Mouse (Mus musculus) heart, embryonic 11.5 days (tissue): ENCODE results near the gene Ap3b2. TPM values are rescaled to one million over a fixed set of nuclear protein-coding genes. Genes with fewer than 3 reads are reported as not detected.
"Not testable (repeated sequence)": the region's sequence is repeated elsewhere in the genome, so short reads cannot be mapped to it uniquely, and the experiment has no call there.

Source experiments
- ATAC-seq: fragments of 200-750 bp; cut with Nextera tagmentation; replicated peaks from 2 replicates; pipeline ENCODE4 v1.8.0; 2017; ENCODE audit warnings: moderate library complexity; ENCODE audit not compliant: insufficient number of reproducible peaks, low FRiP score, low TSS enrichment
- H3K27ac ChIP-seq: fragments of 300-500 bp; sonication (generic); 2 replicates; pipeline ENCODE4 v1.5.1; 2014; ENCODE audit warnings: mild to moderate bottlenecking, low read depth, low read length
- H3K27me3 ChIP-seq: fragments of 300-500 bp; sonication (generic); 2 replicates; pipeline ENCODE4 v1.6.1; 2014; ENCODE audit warnings: mild to moderate bottlenecking, low read length, mixed read lengths; ENCODE audit not compliant: control insufficient read depth, insufficient read depth
- H3K36me3 ChIP-seq: fragments of 300-500 bp; sonication (generic); 2 replicates; pipeline ENCODE4 v1.6.1; 2014; ENCODE audit warnings: mild to moderate bottlenecking, low read length, moderate library complexity, mixed read lengths; ENCODE audit not compliant: control insufficient read depth, insufficient read depth
- H3K4me1 ChIP-seq: fragments of 300-500 bp; sonication (generic); 2 replicates; pipeline ENCODE4 v1.6.1; 2014; ENCODE audit warnings: low read length; ENCODE audit not compliant: control insufficient read depth, insufficient read depth
- H3K4me2 ChIP-seq: fragments of 300-500 bp; sonication (generic); 2 replicates; pipeline ENCODE4 v1.6.1; 2014; ENCODE audit warnings: mild to moderate bottlenecking, moderate library complexity
- H3K4me3 ChIP-seq: fragments of 300-500 bp; sonication (generic); 2 replicates; pipeline ENCODE4 v1.5.1; 2014; ENCODE audit warnings: low read depth, low read length
- H3K9ac ChIP-seq: fragments of 300-500 bp; sonication (generic); 2 replicates; pipeline ENCODE4 v1.6.1; 2014; ENCODE audit warnings: mild to moderate bottlenecking, low read depth, low read length, moderate library complexity
- H3K9me3 ChIP-seq: fragments of 300-500 bp; sonication (generic); replicated peaks from 2 replicates; pipeline ENCODE4 v1.6.1; 2016; ENCODE audit warnings: low read length; ENCODE audit not compliant: control insufficient read depth
- WGBS: fragments of 180-500 bp; shearing (Covaris S2); extraction: QIAGEN DNeasy Blood & Tissue Kit; methylation state at CpG from one replicate; pipeline ENCODE4 v1.1.7; 2014; ENCODE audit not compliant: insufficient replicate concordance; 5-methylcytosine and 5-hydroxymethylcytosine counted together
- polyA plus RNA-seq: library from polyadenylated mRNA; unstranded; fragments of >200 nt; fragmentation: Nextera tagmentation; extraction: Ambion mirVana; gene quantifications from 2 replicates; pipeline ENCODE4 v1.2.1, GENCODE M21; 2014

The Ap3b2 gene
- polyA plus RNA-seq, 1 experiment from 2014 or later: 11.4 TPM

DNA sequence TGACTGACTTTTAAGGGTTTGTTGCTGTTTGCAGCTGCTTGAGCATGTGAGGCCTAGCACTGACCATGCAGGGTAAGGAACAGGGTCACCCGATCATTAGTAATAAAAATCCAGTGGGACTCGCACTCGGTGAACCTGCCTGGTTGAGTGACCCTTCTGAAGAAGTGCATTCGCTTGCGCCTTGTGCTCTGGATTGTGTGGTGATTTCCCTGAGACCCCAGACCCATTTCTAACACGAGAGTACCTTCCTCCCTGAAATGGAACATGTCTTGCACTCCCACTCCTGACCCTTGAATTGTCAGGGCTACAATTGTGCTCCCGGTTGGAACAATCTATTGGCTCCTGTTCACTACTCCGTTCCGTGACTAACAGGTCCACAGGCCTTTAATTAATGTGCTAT, 1.1 kb downstream of the Ap3b2 start:
- H3K4me3 ChIP-seq: no peak overlapping the region
- no peak overlapping the region for H3K4me2 ChIP-seq
- no peak for ATAC-seq
- H3K4me1 ChIP-seq: 0 out of 2 replicates have a peak, but pooled peaks cover 4% of the 10 kb centered on the region
- no peak overlapping the region for H3K27ac ChIP-seq
- H3K9ac ChIP-seq: no peak overlapping the region
- WGBS: 52% methylated on average over 9 of the region's 9 CpGs
- no peaks in the 10 kb centered on the region for H3K36me3 ChIP-seq
- no peaks in the 10 kb centered on the region for H3K9me3 ChIP-seq
- peaks cover 36% of the 10 kb centered on the region for H3K27me3 ChIP-seq

DNA sequence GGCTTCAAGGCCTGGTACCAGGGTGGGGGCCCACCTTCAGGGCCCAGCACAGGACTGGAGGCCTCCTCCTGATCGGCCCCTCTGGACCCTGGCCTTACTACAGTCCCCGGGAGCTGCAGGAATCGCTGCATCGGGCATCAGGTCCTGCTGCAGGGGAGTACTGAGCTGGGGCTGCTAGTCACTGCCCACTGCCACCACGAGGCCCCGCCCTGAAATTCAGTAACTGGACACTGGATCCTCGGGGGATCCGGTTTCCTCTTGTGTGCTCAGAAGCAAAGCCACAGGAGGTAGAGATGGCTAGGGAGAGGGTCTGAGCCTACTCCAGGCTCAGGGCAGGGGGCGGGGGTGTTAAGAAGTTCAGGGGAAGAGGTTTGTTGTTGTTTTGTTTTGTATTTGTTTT, 4.1 kb downstream of the Ap3b2 start:
- H3K27ac ChIP-seq: no peak overlapping the region
- H3K9ac ChIP-seq: no peak overlapping the region
- H3K4me2 ChIP-seq: 0 out of 2 replicates have a peak overlapping the region, but pooled peaks have one; percentile 27
- 8% methylated on average over 9 of the region's 9 CpGs for WGBS
- no peak overlapping the region for H3K4me3 ChIP-seq
- H3K36me3 ChIP-seq: no peaks in the 10 kb centered on the region
- H3K27me3 ChIP-seq: peaks cover 24% of the 10 kb centered on the region
- no peak; the same call in 1 of the 2 replicates for ATAC-seq
- 0 out of 2 replicates have a peak, but pooled peaks cover 4% of the 10 kb centered on the region for H3K4me1 ChIP-seq
- H3K9me3 ChIP-seq: no peaks in the 10 kb centered on the region

DNA sequence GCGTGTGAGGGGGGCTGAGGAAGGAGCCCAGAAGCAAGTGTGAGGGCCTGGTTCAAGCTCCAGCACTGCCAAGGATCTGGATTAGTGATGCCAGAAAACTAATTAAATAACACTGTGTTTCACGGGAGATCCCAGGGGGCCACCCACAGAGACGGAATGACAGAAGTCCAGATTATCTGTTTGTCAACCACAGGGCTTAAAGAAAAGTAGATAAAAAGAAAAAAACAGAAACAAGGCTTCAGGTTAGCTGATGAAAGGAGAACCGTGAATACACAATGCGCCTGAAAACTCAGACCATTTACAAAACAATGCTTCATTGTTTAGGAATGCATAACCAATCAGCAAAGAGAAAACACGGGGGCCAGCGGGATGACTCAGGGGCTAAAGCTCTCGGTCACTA, 12.9 kb downstream of the Ap3b2 start:
- Histone ChIP-seq H3K4me1 (no peaks in the 10 kb centered on the region), H3K4me3 (no peak overlapping the region), H3K27ac (no peak overlapping the region), H3K4me2 (no peak overlapping the region), H3K36me3 (no peaks in the 10 kb centered on the region), H3K9me3 (no peaks in the 10 kb centered on the region), H3K9ac (no peak overlapping the region), H3K27me3 (peaks cover 20% of the 10 kb centered on the region)
- no peak for ATAC-seq
- 9% methylated on average over 8 of the region's 8 CpGs for WGBS

DNA sequence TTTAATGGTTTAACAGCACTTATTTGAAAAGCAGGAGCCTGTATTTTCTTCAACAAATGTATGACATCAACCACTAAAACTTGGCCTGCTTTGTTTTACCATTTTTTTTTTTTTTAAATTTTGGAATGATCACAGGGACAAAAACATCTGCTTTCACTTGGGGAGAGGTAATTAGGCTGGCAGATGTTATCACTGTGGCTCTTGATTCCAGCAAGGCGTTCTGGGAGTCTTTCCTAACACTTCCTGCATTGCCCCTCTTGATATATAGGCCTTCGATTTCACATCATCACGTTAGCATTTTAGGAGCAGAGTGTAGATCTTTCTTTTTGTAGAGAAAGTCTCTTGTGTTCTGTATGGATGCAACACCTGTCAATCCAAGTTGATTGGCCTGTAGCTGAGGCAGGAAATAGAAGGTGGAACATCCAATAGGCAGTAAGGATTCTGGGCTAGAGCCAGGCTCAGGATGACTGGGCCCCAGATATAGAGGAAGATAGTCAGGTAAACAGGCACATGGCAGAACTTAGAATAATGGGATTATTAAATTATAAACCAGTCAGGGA, 14.1 kb downstream of the Ap3b2 start:
- H3K9me3 ChIP-seq: no peaks in the 10 kb centered on the region
- no peak overlapping the region for H3K4me2 ChIP-seq
- WGBS: 65% methylated on average over 3 of the region's 3 CpGs
- H3K4me3 ChIP-seq: no peak overlapping the region
- H3K27ac ChIP-seq: no peak overlapping the region
- ATAC-seq: no peak
- H3K9ac ChIP-seq: no peak overlapping the region
- peaks cover 20% of the 10 kb centered on the region for H3K27me3 ChIP-seq
- H3K36me3 ChIP-seq: no peaks in the 10 kb centered on the region
- no peaks in the 10 kb centered on the region for H3K4me1 ChIP-seq

DNA sequence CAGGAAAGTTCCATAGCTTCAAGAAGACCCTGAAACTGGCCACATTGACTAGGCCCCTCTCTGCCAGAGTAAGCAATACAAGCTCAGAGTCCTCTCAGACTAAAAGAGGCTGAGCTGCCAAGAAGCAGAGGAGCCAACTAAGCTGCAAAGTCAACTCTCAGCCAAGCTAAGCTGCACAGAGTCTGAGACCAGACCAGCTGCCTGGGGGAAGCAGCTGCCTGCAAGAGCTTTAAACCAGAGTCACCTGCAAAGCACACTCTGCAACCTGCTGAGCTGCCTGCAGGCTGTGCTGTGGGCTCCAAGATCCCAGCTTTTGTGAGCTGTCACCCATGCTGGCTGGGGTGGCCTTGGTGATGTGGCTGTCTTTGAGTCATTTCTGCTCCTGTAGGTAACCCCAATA, 15.5 kb downstream of the Ap3b2 start:
- H3K9ac ChIP-seq, ATAC-seq, H3K4me3 ChIP-seq, H3K9me3 ChIP-seq, H3K27ac ChIP-seq, H3K4me2 ChIP-seq, H3K4me1 ChIP-seq, H3K36me3 ChIP-seq: not testable (repeated sequence)
- H3K27me3 ChIP-seq: peaks cover 20% of the 10 kb centered on the region

DNA sequence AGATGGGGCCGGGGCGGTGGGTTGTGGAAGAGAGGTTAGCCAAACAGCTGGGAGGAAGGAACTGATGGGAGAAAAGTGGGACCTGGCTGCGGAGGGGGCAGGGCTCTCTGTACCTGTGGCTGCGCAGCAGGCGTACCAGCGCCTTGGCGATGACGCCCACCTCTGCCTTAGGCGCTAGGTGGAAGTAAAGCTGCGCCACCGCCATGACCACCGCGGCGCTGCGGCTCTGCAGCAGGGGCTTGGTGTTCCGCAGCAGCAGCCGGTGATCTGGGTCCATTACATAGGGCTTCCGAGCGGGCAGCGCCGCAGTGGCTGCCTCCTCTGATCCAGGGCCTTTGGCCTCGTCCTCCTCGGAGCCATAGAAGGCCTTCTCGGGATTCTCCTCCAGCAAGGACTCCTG, 16.9 kb downstream of the Ap3b2 start:
- peaks cover 20% of the 10 kb centered on the region for H3K27me3 ChIP-seq
- H3K4me2 ChIP-seq: peak overlapping the region; percentile 49
- no peaks in the 10 kb centered on the region for H3K36me3 ChIP-seq
- H3K27ac ChIP-seq: no peak overlapping the region
- no peak overlapping the region for H3K9ac ChIP-seq
- H3K4me3 ChIP-seq: 0 out of 2 replicates have a peak overlapping the region, but pooled peaks have one; percentile 14
- no peaks in the 10 kb centered on the region for H3K9me3 ChIP-seq
- WGBS: 7% methylated on average over 24 of the region's 24 CpGs
- no peak for ATAC-seq
- no peaks in the 10 kb centered on the region for H3K4me1 ChIP-seq

DNA sequence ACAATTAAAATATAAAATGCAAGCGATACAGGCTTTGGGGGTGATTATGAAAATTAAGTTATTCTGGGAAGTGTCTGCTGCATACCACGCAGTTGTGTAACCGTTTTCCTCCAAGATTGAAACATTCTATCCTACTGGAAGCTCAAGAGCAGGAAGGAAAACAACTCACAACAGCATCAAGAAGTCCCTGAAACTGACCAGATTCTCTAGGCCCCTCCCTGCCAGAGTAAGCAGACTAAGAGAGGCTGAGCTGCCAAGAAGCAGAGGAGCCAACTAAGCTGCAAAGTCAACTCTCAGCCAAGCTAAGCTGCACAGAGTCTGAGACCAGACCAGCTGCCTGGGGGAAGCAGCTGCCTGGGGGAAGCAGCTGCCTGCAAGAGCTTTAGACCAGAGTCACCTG, 18.5 kb downstream of the Ap3b2 start:
- Histone ChIP-seq H3K27ac (no peak overlapping the region), H3K9ac (no peak overlapping the region), H3K4me1 (no peaks in the 10 kb centered on the region), H3K9me3 (no peaks in the 10 kb centered on the region), H3K4me2 (no peak overlapping the region), H3K27me3 (peaks cover 20% of the 10 kb centered on the region), H3K36me3 (no peaks in the 10 kb centered on the region), H3K4me3 (no peak overlapping the region)
- no peak for ATAC-seq
- WGBS: 64% methylated on average over 3 of the region's 3 CpGs

DNA sequence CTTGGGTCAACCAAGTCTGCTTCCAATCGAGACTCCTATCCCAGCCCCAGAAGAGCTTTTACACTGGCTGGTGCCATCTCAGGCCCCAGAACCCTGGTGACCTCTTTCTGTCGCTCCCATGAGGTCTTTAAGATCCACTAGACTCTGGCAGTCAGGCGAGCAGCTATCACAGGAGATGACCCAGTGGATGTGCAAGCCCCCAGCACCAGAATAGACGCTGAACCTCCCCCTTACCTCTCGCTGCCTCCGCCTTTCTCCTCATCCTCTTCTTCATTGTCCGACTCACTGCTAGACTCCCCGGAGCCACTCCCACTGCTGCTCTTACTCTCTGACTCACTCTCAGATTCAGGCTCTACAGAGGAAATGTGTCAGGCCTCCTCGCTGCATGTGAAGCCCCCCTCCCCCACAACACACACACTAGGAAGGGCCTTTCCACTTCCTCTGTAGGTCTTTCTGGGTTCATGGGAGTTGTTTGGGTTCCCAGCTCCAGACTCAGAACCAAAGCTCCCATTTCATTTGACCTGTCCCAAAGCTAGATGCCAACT, 28.7 kb downstream of the Ap3b2 start:
- Histone ChIP-seq H3K9ac (no peak overlapping the region), H3K27me3 (peaks cover 3% of the 10 kb centered on the region; the same call in 1 of the 2 replicates), H3K4me2 (no peak overlapping the region), H3K27ac (no peak overlapping the region), H3K9me3 (no peaks in the 10 kb centered on the region), H3K4me1 (no peaks in the 10 kb centered on the region), H3K36me3 (no peaks in the 10 kb centered on the region), H3K4me3 (no peak overlapping the region)
- 65% methylated on average over 9 of the region's 9 CpGs for WGBS
- no peak for ATAC-seq

DNA sequence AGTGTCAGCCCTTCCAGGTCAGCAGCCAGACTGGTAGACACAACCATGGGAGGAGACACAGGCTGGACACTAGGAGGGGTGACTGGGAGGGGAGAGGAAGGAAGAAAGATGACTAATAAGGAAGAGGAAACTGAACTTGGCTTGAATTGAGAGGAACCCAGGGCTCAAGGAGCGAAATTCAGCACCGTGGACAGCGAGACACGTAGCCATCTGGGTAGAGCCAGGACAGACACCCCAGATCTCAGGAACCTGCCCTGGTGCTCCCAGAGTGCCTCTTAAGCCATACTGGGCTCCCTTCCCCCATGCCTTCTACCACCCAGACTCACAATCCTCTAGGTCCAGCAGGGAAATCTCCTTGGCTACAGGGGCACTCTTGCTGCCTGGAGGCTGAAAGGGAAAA, 29.6 kb downstream of the Ap3b2 start:
- WGBS: 6% methylated on average over 4 of the region's 4 CpGs
- Histone ChIP-seq H3K27me3 (peaks cover 4% of the 10 kb centered on the region; the same call in 1 of the 2 replicates), H3K4me2 (no peak overlapping the region), H3K36me3 (no peaks in the 10 kb centered on the region), H3K4me3 (no peak overlapping the region), H3K9ac (no peak overlapping the region), H3K4me1 (no peaks in the 10 kb centered on the region), H3K27ac (no peak overlapping the region), H3K9me3 (no peaks in the 10 kb centered on the region)
- ATAC-seq: no peak
